Mouse (Mus musculus) layer of hippocampus, adult 18-20 months (tissue): ENCODE results near the gene Strip2. TPM values are rescaled to one million over a fixed set of nuclear protein-coding genes. Genes with fewer than 3 reads are reported as not detected.

Experiments
- DNase-seq, 2 experiments: peaks; one replicate each; pipeline ENCODE4 v3.0.0; 2022; ENCODE audit warnings: low spot score in 2 of 2
- total RNA-seq, 2 experiments: library from RNA; stranded (reverse); gene quantifications; 2 replicates each; pipeline ENCODE4 v1.2.3; 2021

Gene Strip2
- total RNA-seq, 2 experiments from 2014 or later, result 22.5 to 28.8 TPM

- DNase-seq, result no peak
These were observed 8.9 kb downstream of the Strip2 start for GRCm38 (mm10) chr6:29925594-29926219.

- DNase-seq, result no peak
These were observed 13.3 kb downstream of the Strip2 start for GRCm38 (mm10) chr6:29930087-29930486.

GRCm38 (mm10) chr6:29930665-29931064 lies 13.9 kb downstream of the Strip2 start:
- DNase-seq, result peak in 1 of 2 experiments; percentile 48

GRCm38 (mm10) chr6:29931181-29931580 lies 14.4 kb downstream of the Strip2 start:
- no peak for DNase-seq

GRCm38 (mm10) chr6:29935741-29936140 lies 18.9 kb downstream of the Strip2 start:
- no peak for DNase-seq

- no peak for DNase-seq
These were observed 23.6 kb downstream of the Strip2 start for GRCm38 (mm10) chr6:29940428-29940827.

- DNase-seq, result no peak
These were observed 24.2 kb downstream of the Strip2 start for GRCm38 (mm10) chr6:29941036-29941435.

- DNase-seq, result no peak
These were observed 27.7 kb downstream of the Strip2 start for GRCm38 (mm10) chr6:29944465-29944864.

- DNase-seq, result no peak
These were observed 29.8 kb downstream of the Strip2 start for GRCm38 (mm10) chr6:29946568-29946967.

GRCm38 (mm10) chr6:29947823-29948222 lies 31.0 kb downstream of the Strip2 start:
- DNase-seq, result no peak

GRCm38 (mm10) chr6:29956749-29957148 lies 39.9 kb downstream of the Strip2 start:
- DNase-seq, result no peak

- no peak for DNase-seq
These were observed 41.9 kb downstream of the Strip2 start for GRCm38 (mm10) chr6:29958669-29959068.

- peak in 1 of 2 experiments; percentile 64 for DNase-seq
These were observed 44.3 kb downstream of the Strip2 start for GRCm38 (mm10) chr6:29961081-29961480.

GRCm38 (mm10) chr6:29967917-29968316 lies 51.1 kb downstream of the Strip2 start:
- DNase-seq, result no peak

- no peak for DNase-seq
These were observed 56.5 kb downstream of the Strip2 start for GRCm38 (mm10) chr6:29973341-29973740.

GRCm38 (mm10) chr6:29974836-29975235 lies 58.0 kb downstream of the Strip2 start:
- DNase-seq, result no peak

GRCm38 (mm10) chr6:29980461-29980860 lies 63.6 kb downstream of the Strip2 start:
- DNase-seq, result no peak

GRCm38 (mm10) chr6:29981797-29982196 lies 65.0 kb downstream of the Strip2 start:
- DNase-seq, result no peak

GRCm38 (mm10) chr6:29985058-29985498 lies 68.3 kb downstream of the Strip2 start:
- peak; percentile 19 to 43 for DNase-seq

GRCm38 (mm10) chr6:29985504-29985903 lies 68.7 kb downstream of the Strip2 start:
- no peak for DNase-seq

GRCm38 (mm10) chr6:29985986-29986385 lies 69.2 kb downstream of the Strip2 start:
- no peak for DNase-seq

GRCm38 (mm10) chr6:29987246-29987645 lies 70.4 kb downstream of the Strip2 start:
- no peak for DNase-seq

GRCm38 (mm10) chr6:29998140-29998539 lies 81.3 kb downstream of the Strip2 start:
- DNase-seq, result no peak
